Mouse (Mus musculus) brain, embryonic 14.5 days (tissue): ENCODE results near the gene Kif18b. TPM values are rescaled to one million over a fixed set of nuclear protein-coding genes. Genes with fewer than 3 reads are reported as not detected.

Source experiments
- DNase-seq: peaks from one replicate; pipeline ENCODE4 v3.0.0-alpha.2; 2011; ENCODE audit warnings: low read depth
- CTCF ChIP-seq: fragments of 200-500 bp; IDR thresholded peaks from 2 replicates; pipeline ENCODE4 v1.5.1; 2012; ENCODE audit warnings: inconsistent platforms, mild to moderate bottlenecking, moderate library complexity, borderline replicate concordance; ENCODE audit not compliant: insufficient read depth, insufficient read length; ENCODE audit errors: extremely low read depth
- POLR2A ChIP-seq: fragments of 200-500 bp; IDR thresholded peaks from 2 replicates; pipeline ENCODE4 v1.6.1; 2012; ENCODE audit warnings: mild to moderate bottlenecking, inconsistent platforms, borderline replicate concordance; ENCODE audit not compliant: poor library complexity, insufficient read depth, insufficient read length, severe bottlenecking; ENCODE audit errors: extremely low read depth
- polyA plus RNA-seq: library from polyadenylated mRNA; depleted of rRNA; stranded (reverse); fragments of >200 nt; gene quantifications from 2 replicates; pipeline ENCODE4 v1.2.3, GENCODE M21; 2012

The Kif18b gene
- polyA plus RNA-seq, 1 experiment = 9.3 TPM

- no peak for TF ChIP-seq POLR2A
- peak; percentile 74 for DNase-seq
These were observed 32.2 kb upstream of the Kif18b start for GRCm38 (mm10) chr11:102956962-102957614.

DNA sequence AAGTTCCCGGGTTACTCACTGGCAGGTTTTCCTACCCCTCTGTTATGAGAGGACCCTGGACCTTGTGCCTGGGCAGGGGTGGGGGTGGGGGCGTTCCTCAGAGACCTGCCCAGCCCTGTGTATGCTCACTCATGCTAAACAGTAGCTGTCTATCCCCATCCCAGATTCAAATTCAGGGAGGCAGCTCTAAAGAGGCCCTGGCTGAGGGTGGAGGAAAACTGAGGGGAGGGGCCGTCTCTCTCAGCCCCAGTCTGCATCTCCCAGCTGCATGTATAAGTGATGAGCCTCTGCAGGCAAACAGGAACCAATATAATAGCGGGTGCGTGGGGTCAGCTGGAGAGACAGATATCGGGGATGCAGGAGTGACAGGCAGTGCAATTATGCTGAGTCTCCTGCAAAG, 28.0 kb upstream of the Kif18b start:
- peak; percentile 63 for DNase-seq

DNA sequence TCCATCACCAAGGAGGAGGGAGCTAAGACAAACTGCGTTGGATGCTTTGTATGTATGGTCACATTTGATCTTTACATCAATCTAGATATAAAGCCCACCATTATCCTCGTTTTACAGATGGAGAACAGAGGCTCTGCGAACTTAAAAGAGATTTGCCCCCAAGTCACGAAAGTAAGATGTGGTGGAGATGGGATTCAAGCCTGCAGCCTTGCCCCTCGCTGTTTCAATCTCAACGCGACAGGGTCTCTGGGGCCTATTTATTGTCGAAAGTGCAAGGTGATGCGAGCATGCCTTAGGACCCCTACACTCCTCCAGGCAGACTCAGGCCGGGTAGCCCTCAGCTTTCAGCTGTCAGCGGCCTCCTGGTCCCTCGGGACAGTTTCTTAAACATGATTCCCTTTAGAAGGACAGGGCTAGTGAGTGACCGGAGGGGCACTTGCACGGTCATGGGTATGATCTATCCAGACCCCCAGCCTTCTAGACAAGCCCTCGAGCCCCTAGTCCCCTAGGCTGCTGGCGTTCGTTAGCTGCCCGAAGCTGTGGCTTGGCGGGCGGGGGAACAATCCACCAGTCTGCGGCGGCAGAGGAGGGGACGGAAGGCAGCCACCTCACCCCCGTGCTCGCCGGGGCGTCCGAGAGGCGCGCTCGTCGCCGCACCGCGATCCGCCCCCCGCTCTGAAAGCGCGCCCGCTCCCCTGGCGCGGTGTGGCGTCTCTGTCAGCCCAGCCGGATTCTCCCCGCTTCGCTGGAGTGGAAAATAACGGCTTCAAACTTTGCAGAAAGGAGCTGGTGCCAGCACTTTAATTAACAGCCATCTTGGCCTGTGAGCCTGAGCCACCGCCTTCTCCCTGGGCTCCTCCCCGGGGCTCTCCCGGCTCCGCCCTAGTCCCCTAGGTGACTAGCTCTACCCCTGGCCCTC, 23.4 kb upstream of the Kif18b start:
- TF ChIP-seq CTCF (no peak), POLR2A (no peak)
- peak; percentile 79 for DNase-seq

More for the DNA sequence above, 28.0 kb upstream of the Kif18b start:
- TF ChIP-seq CTCF (no peak), POLR2A (no peak)

DNA sequence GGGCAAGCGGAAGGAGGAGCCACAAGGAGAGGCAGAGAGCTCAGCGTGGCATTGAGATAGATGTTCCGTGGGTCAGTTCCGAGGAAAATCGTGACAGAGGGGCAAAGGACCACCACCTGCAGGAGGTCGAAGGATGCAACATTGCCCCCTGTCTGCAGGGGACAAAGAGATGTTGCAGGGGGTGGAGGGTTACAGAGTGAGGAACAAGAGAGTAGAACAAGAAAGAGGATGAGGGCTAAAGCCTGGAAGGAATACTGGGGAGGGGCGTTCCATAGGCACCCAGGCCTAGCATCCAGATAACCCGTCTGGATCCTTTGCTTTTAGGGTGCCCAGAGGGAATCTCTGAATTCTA, 22.0 kb upstream of the Kif18b start:
- no peak for DNase-seq
- TF ChIP-seq POLR2A (no peak), CTCF (peak; percentile 13; the same call in 1 of the 2 replicates)

- 0 out of 2 replicates have a peak, but pooled peaks have one; percentile 42 for TF ChIP-seq POLR2A
- TF ChIP-seq CTCF = no peak
- DNase-seq = peak; percentile 93
These were observed 21.5 kb upstream of the Kif18b start, which contains the start of gene C1ql1 for GRCm38 (mm10) chr11:102946265-102946991. Gene C1ql1, minus strand, starts transcription at chr11:102946688.

GRCm38 (mm10) chr11:102945306-102946264, 20.7 kb upstream of the Kif18b start:
- no peak for DNase-seq
- no peak for TF ChIP-seq POLR2A
- TF ChIP-seq CTCF = no peak

DNA sequence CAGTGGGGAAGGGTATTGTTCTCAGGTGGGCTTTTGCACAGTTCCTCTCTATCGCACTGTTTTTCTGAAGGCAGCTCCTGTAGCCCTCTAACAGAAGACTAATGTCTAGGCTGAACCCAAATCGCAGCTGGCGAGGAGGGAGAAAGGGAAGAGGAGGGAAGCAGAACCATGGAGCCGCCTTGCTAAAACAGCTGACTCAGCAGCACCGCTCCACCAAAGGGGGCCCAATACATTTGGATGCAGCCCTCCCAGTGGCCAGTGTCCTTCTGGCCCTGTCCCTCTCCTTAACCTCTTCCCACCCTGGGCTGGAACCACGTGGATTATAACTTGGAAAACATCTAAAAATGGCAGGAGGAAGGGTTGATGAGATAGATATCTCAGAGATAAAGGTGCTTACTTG, 16.3 kb upstream of the Kif18b start:
- DNase-seq = no peak
- TF ChIP-seq POLR2A (no peak), CTCF (no peak)

DNA sequence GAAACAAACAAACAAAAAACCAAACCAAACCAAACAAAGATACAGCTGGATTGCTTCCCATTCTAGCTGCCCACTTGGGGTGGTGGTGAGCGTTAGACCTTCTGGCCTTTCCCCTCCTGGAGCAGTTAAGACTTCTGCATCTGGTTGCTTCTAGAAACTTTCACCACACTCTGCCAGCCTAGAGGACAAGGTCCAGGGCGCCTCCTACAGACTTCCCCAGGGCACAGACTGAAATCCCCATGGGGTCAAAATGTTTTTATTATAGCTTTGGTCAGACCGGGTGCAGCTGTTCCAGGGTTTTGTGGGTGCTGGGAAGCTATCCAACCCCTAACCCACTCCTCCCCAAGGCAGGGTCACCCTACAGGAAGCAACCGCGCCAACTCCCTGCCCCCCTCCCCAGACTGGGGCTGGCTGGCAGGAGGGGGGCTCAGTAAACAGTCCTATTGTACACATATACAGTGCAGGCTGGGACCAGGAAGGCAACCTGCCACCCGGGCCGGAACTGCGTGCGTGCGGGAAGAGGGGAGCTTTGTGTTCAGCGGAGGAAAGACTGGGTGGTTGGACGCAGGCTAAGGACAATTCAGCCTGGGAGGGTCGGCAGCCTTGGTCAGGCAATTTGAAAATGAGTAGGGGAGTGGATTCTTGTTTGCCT, 14.2 kb upstream of the Kif18b start:
- no peak for TF ChIP-seq CTCF
- TF ChIP-seq POLR2A = no peak

DNA sequence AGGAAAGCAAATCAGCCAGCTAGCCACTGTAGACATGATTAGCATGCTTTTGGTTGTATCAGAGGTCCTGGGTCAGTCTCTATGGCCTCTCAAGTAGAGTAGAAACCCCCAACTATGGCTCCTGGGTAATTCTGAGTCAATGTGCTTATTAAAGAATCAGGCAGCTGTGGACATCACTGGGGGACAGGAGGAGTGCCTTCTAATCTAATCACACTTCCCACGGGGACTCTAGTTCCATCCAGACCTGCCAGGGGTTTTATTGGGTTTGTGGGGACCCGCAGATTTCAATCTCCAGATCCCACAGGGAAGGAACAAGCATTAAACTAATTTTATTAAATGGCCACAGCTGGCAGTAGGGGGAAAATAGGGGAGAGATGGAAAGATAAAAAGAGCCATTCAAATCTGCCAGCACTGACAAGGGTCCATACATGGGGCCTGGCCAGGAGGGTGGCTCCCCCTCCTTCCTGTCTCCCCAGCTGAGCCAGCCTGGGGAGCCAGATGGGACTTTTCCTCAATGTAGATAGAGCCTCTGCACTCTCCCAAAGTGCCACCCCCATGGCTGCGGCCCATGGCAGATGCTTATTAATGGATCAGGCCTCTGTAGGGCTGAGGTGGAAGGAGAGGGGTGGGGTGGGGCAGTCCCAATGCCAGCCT, 12.7 kb upstream of the Kif18b start:
- DNase-seq = peak; percentile 54
- TF ChIP-seq CTCF (no peak), POLR2A (no peak)

More for the DNA sequence above, 14.2 kb upstream of the Kif18b start:
- DNase-seq = no peak

GRCm38 (mm10) chr11:102936272-102936671, 11.3 kb upstream of the Kif18b start:
- TF ChIP-seq POLR2A = no peak
- no peak for TF ChIP-seq CTCF
- DNase-seq = no peak
